Mouse (Mus musculus) brain, adult 2 months (tissue): ENCODE measurements at regions not wholly inside any gene's neighbourhood (a gene's known extent, or its start where the extent isn't known, plus 50 kb on each side); places are given as distances from the start of the nearest gene placed in this dataset.

ENCODE experiments used
- DNase-seq: peaks from one replicate; pipeline ENCODE4 v3.0.0; 2011; ENCODE audit warnings: low read depth, low spot score

GRCm38 (mm10) chr2:148622216-148622615 lies 50.2 kb upstream of the Nxt1 start:
- no peak for DNase-seq

GRCm38 (mm10) chr2:148611911-148612310 lies 60.5 kb upstream of the Nxt1 start:
- DNase-seq: no peak

- no peak for DNase-seq
Observed at GRCm38 (mm10) chr2:148605425-148605930, 66.9 kb upstream of the Nxt1 start.

- no peak for DNase-seq
Observed at GRCm38 (mm10) chr2:148603951-148604350, 68.5 kb upstream of the Nxt1 start.

GRCm38 (mm10) chr2:148603315-148603714 lies 69.1 kb upstream of the Nxt1 start:
- no peak for DNase-seq

GRCm38 (mm10) chr2:148599498-148599897 lies 72.9 kb upstream of the Nxt1 start:
- DNase-seq: peak; percentile 80

DNA sequence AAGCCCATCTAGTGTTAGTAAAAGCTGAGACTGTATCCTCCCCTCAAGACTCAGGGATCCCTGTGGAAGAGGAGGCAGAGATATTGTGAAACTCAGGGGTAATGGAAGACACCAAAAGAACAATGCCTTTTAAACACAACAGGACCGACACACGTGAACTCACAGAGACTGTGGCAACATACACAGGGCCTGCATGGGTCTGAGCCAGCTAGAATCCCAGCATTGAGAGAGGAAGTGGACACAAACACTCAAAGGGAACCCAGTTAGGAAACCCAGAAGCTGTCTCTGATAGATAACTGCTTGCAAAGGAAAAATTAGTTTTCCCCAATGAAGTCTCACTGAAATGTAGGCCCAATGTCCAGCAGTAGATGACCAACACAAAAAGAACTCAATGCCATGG lies 75.4 kb upstream of the Nxt1 start:
- DNase-seq: no peak

GRCm38 (mm10) chr2:148585721-148586335 lies 86.6 kb upstream of the Nxt1 start:
- DNase-seq: no peak

DNA sequence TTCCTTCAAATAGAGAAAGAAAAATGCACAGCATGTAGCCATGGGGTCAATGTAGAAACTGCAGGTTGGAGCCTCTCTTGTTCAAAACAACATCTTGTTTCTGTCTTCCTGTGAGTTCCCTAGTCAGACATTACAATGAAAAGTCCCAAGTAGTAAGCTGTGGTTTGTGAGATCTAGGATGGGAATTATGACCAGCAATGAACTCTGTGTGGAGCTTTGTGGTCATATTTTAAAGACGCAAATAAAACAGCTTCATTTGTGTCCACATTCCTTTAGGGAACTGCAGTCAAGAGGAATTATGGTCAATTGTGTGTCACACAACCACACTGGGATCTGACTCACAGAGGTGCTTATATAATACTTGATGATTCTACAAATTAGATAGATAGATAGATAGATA lies 90.2 kb upstream of the Nxt1 start:
- DNase-seq: no peak

DNA sequence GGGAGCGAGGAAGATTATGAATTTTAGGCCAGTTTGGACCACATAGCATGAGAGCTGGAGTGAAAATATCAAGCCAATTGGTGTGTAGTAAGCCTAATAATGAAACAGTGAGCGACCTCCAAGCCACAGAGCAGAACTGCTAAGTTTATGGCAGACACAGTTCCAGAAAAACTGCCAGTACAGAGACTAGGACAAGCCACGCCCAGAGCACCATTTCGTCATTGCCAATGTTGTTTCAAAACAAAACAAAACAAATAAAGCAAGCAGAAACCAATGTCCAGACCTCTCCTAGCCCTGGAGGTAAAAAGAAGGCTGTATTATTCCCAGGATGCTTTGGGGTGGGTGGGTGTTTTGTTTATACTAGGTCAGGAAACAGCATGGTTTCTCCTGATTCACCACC lies 90.7 kb upstream of the Nxt1 start:
- DNase-seq: no peak

DNA sequence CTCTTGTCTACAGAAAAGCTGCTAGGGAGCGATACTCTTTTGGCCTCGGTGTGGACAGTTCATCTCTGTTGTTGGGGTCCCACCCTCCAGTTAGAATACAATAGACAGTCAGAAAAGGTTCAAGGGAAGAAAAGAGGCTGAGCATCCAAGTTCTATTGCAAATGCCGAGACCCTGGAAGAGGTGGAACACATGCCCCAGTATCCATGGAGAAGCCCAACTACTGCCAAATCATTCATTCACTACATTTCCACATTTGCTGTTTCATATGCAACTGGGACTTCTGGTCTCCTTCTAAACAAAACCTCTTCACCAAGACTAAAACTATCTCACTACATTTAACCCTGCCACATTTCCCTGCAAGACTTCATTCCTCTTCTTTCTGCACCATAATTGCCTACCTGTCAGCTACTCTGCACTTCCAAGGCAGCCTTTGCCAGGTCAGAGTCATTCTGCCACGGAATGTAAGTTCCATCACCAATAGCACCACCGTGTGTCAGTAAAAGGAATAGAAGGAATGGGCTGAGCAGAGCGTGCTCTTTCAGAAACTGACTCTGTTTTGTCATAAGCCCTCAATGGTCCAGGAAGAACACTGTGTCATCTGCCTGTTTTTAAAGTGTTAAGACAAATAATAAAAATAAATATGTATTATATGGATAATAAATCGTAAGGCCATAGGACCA lies 92.0 kb upstream of the Nxt1 start:
- peak; percentile 75 for DNase-seq

- DNase-seq: no peak
Observed at GRCm38 (mm10) chr2:148579564-148579963, 92.8 kb upstream of the Nxt1 start.

- DNase-seq: no peak
Observed at GRCm38 (mm10) chr2:148579027-148579426, 93.4 kb upstream of the Nxt1 start.

GRCm38 (mm10) chr2:148578176-148578575 lies 94.2 kb upstream of the Nxt1 start:
- DNase-seq: no peak

DNA sequence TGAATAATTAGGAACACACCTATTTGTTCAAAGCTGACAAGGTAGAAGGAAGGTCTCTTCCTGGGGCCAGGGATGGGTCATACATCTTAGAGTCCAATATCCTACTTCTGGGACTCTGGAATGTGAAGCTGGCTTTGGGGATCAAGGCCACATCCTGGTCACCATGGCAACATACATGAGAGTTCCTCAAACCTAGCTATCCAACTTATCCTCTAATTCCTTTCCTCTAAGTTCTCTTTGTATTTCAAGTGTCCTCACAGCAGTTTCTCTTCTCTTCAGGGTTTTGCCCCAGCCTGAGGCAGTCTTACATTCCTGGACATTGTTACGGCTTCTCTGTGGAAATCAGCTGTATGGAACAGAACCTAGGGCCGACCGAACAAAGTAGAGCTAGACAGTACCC lies 97.0 kb upstream of the Nxt1 start:
- DNase-seq: no peak

DNA sequence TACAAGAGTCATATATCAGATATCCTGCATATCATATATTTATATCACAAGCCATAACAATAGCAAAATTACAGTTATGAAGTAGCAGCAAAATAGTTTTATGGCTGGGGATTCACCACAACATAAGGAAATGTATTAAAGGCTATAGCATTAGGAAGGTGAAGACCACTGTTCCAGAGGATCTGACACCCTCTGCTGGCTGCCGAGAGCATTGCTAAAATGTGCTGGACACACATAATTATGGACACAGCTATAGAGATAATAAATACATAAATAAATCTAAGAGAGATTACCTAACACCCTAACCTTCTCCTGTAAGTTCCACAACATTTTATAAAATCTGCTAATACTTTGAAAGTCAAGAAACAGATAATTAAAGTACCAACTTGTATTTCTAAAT lies 100.2 kb upstream of the Nxt1 start:
- DNase-seq: peak; percentile 62

- DNase-seq: no peak
Observed at GRCm38 (mm10) chr2:148571616-148572015, 100.8 kb upstream of the Nxt1 start.

DNA sequence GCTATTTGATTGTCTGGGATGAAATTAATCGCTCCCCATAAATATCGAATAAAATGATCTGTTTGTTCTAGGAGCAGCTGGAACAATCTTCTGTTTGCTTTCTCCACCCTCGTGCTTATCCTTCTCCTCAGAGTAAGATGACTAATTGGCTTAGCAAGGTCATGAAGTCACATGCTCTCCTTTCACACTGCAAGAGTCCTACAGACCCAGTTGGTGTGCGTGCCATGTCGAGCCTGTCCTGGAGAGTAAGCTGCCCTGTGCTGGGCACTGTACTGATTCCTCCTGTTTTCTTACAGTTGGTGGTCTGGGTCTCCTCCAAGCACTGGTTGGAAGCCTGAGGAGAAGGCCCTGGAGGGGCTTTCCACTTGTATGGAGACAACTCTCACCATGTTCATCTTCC lies 101.4 kb upstream of the Nxt1 start:
- no peak for DNase-seq

DNA sequence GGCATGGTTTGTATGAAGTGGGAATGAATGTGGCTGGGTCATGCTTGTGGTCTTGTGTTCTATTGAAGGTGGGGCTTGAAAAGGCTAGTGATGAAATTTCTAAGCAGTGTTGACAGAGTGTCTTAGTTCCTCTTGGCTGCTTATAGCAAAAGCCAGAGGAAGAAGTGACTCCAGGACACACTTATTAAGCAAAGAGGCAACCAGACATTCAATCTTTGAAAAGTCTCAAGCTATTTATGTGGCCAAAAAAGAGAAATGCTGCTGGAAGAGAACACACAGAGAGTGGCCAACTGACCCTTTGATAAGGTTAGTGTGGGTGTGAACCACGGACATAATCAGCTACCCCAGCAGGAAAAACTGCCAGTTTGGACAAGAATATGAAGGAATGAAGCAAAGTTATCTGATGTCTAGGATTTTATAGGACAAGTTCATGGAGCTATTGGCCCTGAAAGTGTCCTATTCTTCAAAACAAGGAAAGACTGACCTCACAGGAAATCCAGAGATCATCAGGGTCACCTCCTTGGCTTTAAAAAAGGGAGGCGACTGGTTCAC lies 104.4 kb upstream of the Nxt1 start:
- no peak for DNase-seq

DNA sequence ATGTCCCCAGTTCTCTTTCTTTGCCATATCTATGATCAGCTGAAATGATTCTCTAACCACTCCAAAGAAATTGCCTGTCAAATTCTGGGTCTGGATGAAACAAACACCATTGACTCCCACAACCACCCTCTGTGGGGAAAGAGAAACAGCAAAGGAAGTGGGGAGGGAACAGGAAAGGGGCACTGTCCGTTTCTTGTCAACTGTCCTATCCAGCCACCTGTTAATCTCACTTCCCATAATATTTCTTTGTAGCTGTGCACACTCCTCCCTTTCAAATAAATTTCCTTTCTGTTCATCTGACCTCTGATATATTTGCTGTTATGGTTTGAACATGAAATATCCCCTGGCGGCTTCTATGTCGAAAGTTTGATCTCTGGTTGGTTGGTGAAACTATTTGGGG lies 109.0 kb upstream of the Nxt1 start:
- no peak for DNase-seq

DNA sequence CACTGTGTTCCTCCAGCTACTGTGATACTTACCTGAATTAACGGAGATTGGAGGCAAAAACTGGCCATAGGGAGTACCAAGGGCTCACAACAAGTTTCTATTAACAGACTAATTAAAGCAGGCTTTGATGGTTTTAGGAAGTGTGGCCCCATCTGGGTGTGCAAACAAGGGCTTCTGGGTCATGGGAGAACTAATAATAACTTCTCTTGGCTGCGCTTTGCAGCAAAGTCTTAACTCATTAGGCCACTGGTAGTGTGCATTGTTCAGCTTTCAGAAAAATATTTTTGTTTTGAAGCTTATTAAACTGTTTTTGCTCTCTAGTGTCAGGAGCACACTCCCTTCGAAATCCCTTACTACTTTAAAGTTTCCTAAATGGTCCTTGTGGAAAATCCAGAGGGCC lies 110.4 kb upstream of the Nxt1 start:
- no peak for DNase-seq

DNA sequence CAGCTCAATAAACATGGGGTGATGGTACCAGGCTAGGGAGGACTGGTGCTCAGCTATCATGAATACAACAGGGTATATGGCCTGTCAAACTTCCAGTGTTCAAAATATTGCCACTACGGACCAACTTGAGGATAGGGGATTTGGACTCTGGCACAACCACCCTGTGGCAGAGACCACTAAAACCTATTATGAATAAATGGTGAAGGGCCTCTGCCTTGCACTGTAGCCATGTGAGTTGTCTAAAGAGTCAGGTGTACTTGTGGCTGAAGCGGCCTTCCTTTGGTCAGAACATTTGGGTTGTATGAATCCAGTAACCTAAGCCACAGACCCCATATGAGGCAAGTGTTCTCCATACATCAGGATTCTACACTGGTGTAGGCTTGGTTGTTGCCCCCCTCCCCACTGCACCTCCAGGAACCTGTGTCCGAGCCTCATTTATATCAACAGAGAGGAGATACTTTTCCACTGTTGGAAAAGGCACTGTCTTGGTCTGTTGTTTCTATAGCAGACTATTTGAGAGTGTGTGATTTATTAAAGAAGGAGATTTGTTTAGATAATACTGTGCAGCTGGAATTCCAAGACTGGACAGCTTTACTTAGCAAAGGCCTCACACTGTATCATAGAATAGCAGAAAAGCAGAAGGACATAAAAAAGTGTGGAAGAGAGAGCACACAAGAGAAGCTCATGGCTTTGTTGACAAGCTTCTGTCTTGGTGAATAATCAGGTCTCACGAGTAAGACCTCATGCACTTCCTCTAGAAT lies 112.2 kb upstream of the Nxt1 start:
- DNase-seq: no peak
